Mouse (Mus musculus) heart, adult 9 months (tissue): ENCODE measurements around the gene Tdrd12.

ENCODE experiments used
- DNase-seq, 2 experiments: peaks; one replicate each; pipeline ENCODE4 v3.0.0; 2022; ENCODE audit warnings: low spot score in 2 of 2

The Tdrd12 gene

DNA sequence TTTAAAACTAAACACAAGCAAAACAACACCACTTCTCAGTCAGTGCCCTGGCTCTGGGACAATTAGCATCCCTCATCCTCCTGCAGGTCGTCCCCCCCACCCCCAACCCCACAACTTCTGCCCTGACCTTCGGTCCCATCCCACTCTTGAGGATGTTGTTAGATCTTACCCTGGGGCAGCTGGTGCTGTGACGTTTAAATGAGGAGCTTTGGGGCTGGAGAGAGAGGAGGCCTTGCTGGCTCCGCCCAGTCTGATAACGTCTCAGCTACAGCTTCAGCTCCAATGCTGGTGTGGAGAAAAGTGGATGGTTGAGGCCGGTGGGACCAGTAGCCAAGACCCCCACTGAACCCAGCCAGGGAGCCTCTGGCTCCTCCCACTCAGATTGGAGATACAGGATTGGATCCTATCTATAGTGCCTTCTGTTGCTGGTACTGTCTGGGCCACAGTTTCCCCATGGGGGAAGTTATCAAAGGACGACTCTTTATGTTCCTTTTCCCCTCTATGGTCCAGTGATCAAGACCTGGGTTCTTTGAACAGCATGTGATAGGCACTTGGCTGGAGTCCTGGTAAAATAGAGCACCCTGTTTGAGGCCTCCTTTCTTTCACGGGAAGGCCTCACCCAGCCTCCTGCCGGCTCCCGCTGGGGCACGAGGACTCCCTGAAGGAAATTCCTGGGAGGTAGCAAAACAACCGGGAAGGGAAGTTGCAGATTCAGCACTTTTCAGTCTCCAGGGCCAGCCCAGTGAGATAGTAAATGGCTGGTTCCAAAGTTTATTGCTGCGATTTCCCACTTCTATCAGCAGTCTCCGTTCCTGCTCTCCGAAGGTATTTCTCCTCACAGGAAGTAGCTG lies 89.3 kb downstream of the Tdrd12 start, which contains the start of gene Slc7a9:
TSS of gene Slc7a9 (plus strand) at position 801 of the 851 bp plus-strand sequence.
- no peak for DNase-seq

DNA sequence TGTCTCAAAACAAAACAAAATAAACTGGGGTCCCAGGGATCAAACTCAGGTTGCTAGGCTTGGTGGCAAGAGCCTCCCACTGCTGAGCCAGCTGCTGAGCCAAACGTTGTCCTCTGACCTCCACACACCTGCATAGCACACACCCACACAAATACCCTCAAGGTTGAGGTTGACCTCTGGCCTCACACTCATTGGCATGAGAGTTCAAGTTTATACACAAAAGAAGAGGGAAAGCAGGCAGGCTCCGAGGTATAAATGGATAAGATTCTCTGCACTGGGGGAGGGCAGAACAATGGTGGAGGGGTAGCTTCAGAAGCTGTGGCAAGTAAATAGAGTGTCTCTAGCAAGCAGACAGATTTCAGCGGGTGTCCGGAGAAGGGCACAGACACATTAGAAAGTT lies 90.0 kb downstream of the Tdrd12 start:
- DNase-seq, result no peak

DNA sequence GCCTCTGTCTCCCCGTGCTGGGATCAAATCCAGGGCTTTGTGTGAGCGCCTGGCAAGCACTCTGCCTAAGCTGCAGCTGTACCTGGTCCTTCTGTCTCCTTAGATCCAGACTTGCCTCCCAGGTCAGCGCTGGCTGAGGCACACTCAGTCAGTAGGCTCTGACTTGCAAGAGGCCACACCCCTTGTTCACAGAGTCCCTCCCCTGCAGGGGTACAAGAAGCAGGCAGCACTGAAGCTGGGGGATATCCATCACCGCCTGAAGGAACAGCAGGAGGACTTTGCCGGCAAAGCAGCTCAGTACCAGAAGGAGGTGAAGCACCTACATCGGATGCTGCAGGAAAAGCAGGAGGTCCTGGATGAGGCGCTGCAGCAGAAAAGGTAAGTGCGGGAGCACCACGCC lies 102.3 kb downstream of the Tdrd12 start:
- DNase-seq, result no peak

DNA sequence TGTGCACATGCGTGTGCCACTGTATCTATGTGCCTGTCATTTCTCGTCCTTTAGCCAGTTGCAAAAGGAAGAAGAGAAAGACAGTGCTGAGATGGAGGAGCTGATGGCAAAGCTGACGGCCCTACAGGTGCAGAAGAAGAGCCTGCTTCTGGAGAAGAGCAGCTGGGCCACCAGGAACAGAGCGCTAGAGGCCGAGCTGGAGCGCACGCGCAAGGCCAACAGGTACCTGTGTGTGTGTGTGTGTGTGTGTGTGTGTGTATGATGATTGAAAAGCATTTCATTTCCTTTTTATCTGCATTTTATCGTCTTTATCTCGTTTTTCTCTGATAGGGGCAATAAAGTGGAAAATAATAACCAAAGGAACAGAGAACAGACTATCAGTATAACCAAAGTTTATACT lies 109.4 kb downstream of the Tdrd12 start:
- no peak for DNase-seq

DNA sequence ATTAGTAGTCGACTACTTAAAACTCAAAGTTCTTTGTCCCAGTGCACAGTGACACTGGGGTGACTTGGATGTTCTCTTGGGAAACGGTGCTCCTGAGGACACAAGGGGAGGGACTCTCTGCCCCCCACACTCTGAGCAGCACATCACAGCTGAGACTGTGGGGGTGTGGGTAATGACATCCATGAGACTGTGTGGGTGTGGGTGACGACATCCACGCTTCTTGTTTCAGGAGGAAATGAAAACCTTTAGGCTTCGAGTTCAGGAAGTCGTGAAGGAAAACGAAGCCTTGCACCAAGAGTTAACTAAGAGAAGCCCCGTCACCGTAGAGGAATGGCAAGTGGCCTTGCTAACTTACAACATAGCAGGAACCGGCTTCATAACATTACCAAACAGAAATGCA lies 114.5 kb downstream of the Tdrd12 start:
- DNase-seq, result no peak
